Mouse (Mus musculus): Measurements from ENCODE around the gene Lsm4.

Gene Lsm4

GRCm38 (mm10) chr8:70701048-70701981, 28.3 kb downstream of the Lsm4 start:
- DNase-seq, result peak; percentile 66

DNA sequence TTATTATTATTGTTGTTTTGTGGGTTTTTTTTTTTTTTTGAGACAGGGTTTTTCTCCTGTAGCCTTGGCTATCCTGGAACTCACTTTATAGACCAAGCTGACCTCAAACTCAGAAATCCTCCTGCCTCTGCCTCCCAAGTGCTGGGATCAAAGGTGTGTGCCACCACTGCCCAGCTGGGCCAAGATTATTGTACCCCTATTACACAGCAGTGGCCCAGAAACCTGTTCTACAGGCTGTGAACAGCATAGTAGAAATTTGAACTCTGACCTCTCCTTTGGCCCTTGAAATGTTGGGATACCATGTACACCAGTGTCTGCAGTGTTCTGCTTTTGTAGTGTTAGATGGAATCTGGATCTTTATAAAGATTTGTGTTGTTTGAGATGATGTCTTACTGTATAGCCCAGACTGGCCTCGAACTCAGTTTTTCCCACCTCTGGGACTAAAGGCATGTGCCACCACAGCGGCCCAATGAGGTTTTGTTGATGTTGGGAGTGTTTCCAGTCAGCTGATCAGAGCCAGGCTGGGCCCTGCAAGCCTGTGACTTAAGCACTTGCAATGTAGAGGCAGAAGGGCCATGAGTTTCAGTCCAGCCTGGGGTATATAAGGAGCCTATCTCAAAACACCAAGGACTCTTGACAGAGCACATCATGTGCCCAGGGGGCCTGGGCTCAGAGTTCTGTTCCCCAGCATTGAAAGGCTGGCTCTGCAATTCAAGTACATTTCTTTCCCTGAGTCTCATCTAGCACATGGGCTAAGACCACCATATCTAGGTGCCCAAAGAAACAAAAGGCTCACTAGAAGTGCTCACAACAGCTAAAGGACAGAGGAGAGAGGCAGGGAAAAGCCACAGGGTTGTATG, 29.2 kb downstream of the Lsm4 start:
- no peak for DNase-seq

- DNase-seq, result peak; percentile 91
Measured at GRCm38 (mm10) chr8:70702842-70703182, 29.8 kb downstream of the Lsm4 start.

DNA sequence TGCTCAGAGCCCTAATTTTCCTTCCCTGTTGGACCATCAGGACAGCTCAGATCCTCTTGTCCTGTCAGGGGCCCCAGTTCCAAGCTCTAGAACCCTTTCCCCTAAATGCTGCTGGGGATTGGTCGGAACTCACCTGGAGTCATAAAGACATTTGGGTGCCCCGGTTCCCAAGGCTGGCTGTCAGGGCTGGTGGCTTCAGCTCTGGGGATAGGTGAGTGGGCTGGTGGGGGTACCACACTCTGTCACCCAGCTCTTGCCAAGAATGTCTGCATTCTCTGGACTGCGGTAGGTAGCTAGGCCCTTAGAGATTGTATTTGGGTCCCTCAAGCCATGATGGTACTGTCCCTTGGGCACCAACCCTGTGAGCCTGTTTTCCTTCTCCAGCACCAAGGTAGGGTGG, 30.2 kb downstream of the Lsm4 start, which contains the start of gene Iqcn:
Gene Iqcn (plus strand): TSS at position 171 of the 400 bp plus-strand sequence.
- no peak for DNase-seq

DNA sequence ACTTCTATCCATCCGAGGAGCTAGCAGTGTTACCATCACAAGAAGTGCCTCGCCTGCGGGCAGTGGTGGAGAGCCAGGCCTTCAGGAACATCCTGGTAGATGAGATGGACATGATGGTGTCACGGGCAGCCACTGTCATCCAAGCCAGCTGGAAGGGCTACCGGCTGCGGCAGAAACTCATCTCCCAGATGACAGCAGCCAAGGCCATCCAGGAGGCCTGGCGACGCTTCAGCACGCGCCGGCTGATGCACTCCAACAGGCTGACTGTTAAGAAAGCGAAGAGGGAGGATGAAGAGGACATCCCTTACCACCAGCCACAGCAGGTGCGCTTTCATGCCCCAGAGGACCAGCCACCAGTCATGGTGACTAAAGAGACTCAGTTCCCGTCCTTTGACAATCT, 35.2 kb downstream of the Lsm4 start:
- no peak for DNase-seq

DNA sequence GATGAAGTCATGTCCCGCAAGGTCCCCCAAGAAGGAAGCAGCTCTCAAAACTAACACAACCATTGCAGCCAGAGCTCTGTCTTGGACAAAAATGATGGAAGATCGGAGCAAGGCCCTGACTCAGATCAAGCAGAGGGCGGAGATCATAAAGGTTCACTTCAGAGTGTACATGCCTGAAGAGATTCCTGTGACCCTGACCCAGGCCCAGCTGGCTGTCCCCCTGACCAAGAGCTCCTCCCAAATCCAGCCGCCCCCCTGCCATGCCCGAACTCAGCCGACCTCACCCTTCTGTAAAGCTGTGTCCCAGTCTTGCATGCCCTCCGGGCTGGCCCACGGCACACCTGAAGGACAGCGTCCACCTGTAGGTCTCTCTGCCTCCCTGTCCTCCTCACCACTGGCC, 36.7 kb downstream of the Lsm4 start:
- no peak for DNase-seq

- DNase-seq, result no peak
Measured at GRCm38 (mm10) chr8:70710296-70710695, 37.2 kb downstream of the Lsm4 start.

- peak; percentile 33 for DNase-seq
Measured at GRCm38 (mm10) chr8:70711041-70711440, 38.0 kb downstream of the Lsm4 start.

DNA sequence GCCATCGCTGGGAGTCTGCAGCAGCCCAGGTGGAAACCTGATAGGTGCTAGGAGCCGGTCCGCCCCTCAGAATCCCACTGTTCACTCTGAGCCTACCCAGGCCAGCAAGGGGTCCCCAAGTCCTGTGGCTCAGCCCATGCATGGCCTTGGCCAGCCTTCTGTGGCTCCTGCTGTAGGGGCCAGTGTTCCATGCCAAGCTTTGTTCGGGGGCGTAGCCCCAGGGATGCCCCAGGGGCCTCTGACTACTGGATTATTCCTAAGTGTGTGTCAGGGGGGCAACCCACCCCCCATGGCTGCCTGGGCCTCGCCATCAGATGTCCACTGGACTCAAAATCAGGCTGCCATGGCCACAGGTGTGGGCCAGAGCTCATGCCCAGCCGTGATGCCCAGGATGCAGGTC, 40.9 kb downstream of the Lsm4 start:
- no peak for DNase-seq

GRCm38 (mm10) chr8:70715086-70715485, 42.0 kb downstream of the Lsm4 start:
- DNase-seq, result no peak

DNA sequence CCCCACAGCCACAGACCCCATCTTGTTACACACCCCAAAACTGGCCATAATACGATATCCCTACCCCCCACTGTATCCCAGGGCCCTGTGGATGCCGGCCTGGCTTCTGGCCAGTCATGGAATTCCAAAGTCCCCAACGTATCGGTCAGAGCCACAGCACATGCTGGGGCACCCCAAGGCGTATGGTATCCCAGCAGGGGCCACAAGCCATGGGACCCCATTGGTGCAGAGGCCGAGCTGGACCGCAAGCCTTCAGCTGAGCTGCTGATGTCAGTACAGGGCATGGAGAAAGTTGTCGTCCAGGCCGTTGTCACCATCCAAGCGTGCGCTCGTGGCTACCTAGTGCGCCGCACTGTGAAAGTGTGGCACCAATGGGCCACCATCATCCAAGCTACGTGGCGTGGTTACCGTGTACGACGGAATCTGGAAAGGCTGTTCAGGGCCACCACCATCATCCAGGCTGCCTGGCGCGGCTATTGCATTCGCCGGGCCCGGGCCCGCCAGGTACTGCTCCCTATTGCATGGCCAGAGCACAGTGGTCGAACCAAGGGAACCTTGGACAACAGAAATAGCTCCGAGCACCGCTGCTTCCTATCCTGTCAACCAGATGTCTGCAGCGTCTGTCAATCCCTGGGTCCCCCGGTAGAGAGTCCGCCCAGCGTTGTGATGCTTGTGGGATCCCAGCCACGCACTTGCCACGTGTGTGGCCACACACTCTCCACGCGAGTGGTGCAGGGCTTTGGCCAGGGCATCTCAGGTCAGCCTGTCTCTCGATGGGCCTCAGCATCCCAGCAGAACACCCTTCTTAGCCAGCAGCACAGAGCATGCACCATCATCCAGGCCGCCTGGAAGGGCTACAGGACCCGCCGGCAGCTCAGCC, 43.7 kb downstream of the Lsm4 start:
- peak; percentile 23 for DNase-seq

- DNase-seq, result peak; percentile 74
Measured at GRCm38 (mm10) chr8:70718297-70718696, 45.2 kb downstream of the Lsm4 start, which contains the start of gene Gm3336. Gene Gm3336 (plus strand): TSS chr8:70718543.

GRCm38 (mm10) chr8:70719796-70720270, 46.8 kb downstream of the Lsm4 start:
- DNase-seq, result peak; percentile 32

GRCm38 (mm10) chr8:70720739-70721138, 47.7 kb downstream of the Lsm4 start:
- peak; percentile 60 for DNase-seq

- peak; percentile 19 for DNase-seq
Measured at GRCm38 (mm10) chr8:70721601-70722000, 48.6 kb downstream of the Lsm4 start.

- DNase-seq, result no peak
Measured at GRCm38 (mm10) chr8:70723486-70724210, 50.6 kb downstream of the Lsm4 start, which contains the start of gene Pde4c. Gene Pde4c (plus strand): TSS chr8:70723720.

DNA sequence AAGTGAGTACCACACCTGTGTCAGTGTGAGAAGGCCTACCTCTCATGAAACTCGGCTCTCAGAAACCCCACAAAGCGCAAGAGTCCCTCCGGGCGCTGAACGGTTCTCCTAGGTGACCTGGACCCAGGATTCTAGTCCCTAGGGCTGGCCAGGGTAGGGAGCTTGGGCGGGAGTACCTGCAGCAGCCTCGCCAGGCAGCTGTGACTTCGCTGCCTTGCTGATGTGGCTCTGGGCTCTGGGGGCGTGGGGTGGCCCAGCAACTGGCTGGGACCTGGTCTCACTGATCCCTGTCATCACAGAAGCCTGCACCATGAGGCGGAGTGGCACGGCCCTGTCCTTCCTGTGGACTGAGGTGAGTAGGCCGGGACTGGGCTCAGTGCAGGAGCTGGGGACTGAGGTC, 51.2 kb downstream of the Lsm4 start:
- DNase-seq, result no peak

DNA sequence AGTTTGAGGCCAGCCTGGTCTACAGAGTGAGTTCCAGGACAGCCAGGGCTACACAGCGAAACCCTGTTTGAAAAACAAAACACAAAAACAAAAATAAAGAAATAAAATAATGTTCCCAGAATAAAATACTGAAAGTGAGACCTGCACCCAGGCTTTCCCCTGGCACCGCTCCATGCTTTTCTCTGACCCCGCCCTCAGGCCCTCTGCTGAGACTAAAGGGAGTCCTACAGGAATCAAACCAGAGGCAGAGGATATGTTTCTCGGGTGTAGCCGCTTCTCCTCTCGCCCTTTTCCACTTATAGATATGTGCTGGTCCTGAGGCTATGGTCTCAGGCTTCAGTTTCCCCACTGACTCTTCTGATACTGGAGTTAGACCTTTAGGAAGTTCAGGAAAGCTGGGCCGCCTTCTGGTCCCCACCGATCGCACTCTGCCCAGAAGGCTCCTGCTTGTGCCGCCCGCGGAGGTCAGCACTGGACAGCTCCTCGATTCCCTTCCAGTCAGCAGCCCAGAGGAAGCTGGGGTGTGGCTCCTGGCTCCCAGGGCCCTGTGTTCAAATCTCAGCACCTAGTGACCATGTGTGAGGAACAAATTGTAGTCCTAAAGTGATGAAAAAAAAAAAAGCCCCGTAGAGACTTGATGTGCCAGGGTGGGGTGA, 52.9 kb downstream of the Lsm4 start:
- DNase-seq, result no peak

DNA sequence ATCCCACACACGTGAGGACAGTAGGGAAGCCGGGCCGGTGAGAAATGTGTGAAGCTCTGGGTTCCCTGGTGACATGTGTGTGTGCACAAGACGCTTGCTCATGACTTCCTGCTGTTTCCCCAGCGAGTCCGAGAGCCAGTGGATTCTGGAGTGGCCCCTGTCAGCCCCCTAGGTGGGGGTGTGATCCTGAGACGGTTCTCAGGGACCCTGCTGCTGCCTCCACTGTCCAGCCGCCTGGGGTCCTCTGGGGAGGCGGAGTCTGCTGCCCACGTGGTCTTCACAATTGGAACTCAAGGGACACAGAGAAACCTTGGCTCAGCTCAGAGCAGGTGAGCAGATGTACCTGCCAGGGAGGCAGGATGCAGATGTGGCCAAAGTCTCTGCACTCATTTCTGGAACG, 53.7 kb downstream of the Lsm4 start:
- DNase-seq, result no peak
